Mouse (Mus musculus): ENCODE measurements around the gene Cfap44. TPM values are rescaled to one million over a fixed set of nuclear protein-coding genes. Genes with fewer than 3 reads are reported as not detected.
"Not testable (repeated sequence)": the region's sequence is repeated elsewhere in the genome, so short reads cannot be mapped to it uniquely, and the experiment has no call there.

The Cfap44 gene
- total RNA-seq, 1 experiment from 2014 or later, result 1.4 TPM

- DNase-seq, result no peak
Observed at GRCm38 (mm10) chr16:44430021-44430420, 35.4 kb downstream of the Cfap44 start.

- no peak for DNase-seq
Observed at GRCm38 (mm10) chr16:44434931-44435330, 40.3 kb downstream of the Cfap44 start.

GRCm38 (mm10) chr16:44435481-44435880, 40.9 kb downstream of the Cfap44 start:
- DNase-seq, result no peak

- DNase-seq, result not testable (repeated sequence)
Observed at GRCm38 (mm10) chr16:44441913-44442312, 47.3 kb downstream of the Cfap44 start.

GRCm38 (mm10) chr16:44457858-44458257, 63.3 kb downstream of the Cfap44 start:
- DNase-seq, result no peak

GRCm38 (mm10) chr16:44458826-44459225, 64.2 kb downstream of the Cfap44 start:
- no peak for DNase-seq

GRCm38 (mm10) chr16:44460922-44461321, 66.3 kb downstream of the Cfap44 start:
- no peak for DNase-seq

- no peak for DNase-seq
Observed at GRCm38 (mm10) chr16:44475281-44475680, 80.7 kb downstream of the Cfap44 start.

GRCm38 (mm10) chr16:44475682-44476375, 81.2 kb downstream of the Cfap44 start:
- DNase-seq, result no peak

GRCm38 (mm10) chr16:44478767-44479166, 84.2 kb downstream of the Cfap44 start:
- DNase-seq, result no peak

GRCm38 (mm10) chr16:44479852-44480251, 85.3 kb downstream of the Cfap44 start:
- no peak for DNase-seq

- peak; percentile 48 for DNase-seq
Observed at GRCm38 (mm10) chr16:44480616-44481015, 86.0 kb downstream of the Cfap44 start.

GRCm38 (mm10) chr16:44481599-44482593, 87.3 kb downstream of the Cfap44 start:
- DNase-seq, result no peak

GRCm38 (mm10) chr16:44484079-44484478, 89.5 kb downstream of the Cfap44 start:
- peak; percentile 89 for DNase-seq

GRCm38 (mm10) chr16:44484831-44485230, 90.2 kb downstream of the Cfap44 start:
- no peak for DNase-seq

GRCm38 (mm10) chr16:44485691-44486090, 91.1 kb downstream of the Cfap44 start:
- no peak for DNase-seq

- no peak for DNase-seq
Observed at GRCm38 (mm10) chr16:44486612-44487011, 92.0 kb downstream of the Cfap44 start.

- DNase-seq, result no peak
Observed at GRCm38 (mm10) chr16:44487194-44487593, 92.6 kb downstream of the Cfap44 start.

GRCm38 (mm10) chr16:44491051-44491450, 96.5 kb downstream of the Cfap44 start:
- DNase-seq, result no peak

GRCm38 (mm10) chr16:44492151-44492550, 97.6 kb downstream of the Cfap44 start:
- no peak for DNase-seq

- no peak for DNase-seq
Observed at GRCm38 (mm10) chr16:44492706-44493105, 98.1 kb downstream of the Cfap44 start.

GRCm38 (mm10) chr16:44493868-44494267, 99.3 kb downstream of the Cfap44 start:
- peak; percentile 49 for DNase-seq

- peak; percentile 55 for DNase-seq
Observed at GRCm38 (mm10) chr16:44494441-44495108, 100.0 kb downstream of the Cfap44 start.
